Mouse (Mus musculus): ENCODE results near the gene Ubap2.

GRCm38 (mm10) chr4:41205751-41206150, 69.2 kb downstream of the Ubap2 start:
- no peak for TF ChIP-seq EP300 (IDR thresholded peaks at IDR 0.05; ENCODE audit: insufficient read depth, low read depth, low read length)
- TF ChIP-seq CTCF (IDR thresholded peaks at IDR 0.05), result no peak
- TF ChIP-seq POLR2A (IDR thresholded peaks at IDR 0.05; ENCODE audit: insufficient read depth, low read depth, low read length), result no peak

All from heart, adult 2 months (tissue).